Mouse (Mus musculus): ENCODE measurements at regions not wholly inside any gene's neighbourhood (a gene's known extent, or its start where the extent isn't known, plus 50 kb on each side); places are given as distances from the start of the nearest gene placed in this dataset.

- TF ChIP-seq CTCF (IDR thresholded peaks at IDR 0.05; ENCODE audit: low read depth, low read length): no peak
- TF ChIP-seq POLR2A (IDR thresholded peaks at IDR 0.05; ENCODE audit: extremely low read depth, insufficient read depth, low read length): no peak
Measured at GRCm38 (mm10) chr3:22006113-22006512, 70.3 kb upstream of the Tbl1xr1 start.
